Mouse (Mus musculus) liver, embryonic 14.5 days (tissue): ENCODE data around the gene Fuca1.

Experiments used
- CTCF ChIP-seq: IDR thresholded peaks from 2 replicates; pipeline ENCODE4 v1.5.1; 2016; ENCODE audit warnings: antibody characterized with exemption, low read depth, control low read depth
- EP300 ChIP-seq: IDR thresholded peaks from 2 replicates; pipeline ENCODE4 v1.6.1; 2016; ENCODE audit warnings: antibody characterized with exemption, low read depth

GRCm38 (mm10) chr4:135961709-135962108 is 41.2 kb downstream of the Fuca1 start:
- TF ChIP-seq CTCF (no peak), EP300 (no peak)
